Mouse (Mus musculus): ENCODE results near the gene Cdca7l. TPM values are rescaled to one million over a fixed set of nuclear protein-coding genes. Genes with fewer than 3 reads are reported as not detected.

Cdca7l gene
- polyA plus RNA-seq, 1 experiment from 2014 or later, result 20.2 TPM

DNA sequence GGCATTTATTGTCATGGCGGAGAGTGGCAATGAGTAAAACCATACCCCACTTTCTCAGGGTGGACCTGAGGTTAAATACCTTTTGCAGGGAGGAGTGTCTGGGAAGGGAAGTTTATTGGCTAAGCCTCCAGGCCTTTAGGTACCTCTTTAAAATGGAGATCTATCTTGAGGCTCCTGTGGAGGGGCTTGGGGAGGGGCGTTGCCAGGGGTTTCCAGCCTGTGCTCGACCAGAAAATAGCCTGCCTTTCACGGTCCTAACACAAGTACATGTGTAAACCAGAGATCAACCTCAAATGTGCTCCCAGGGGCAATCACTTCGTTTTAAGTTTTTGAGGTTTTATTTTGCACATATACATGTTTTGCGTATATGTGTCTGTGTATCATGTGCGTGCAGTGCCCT, 15.1 kb upstream of the Cdca7l start:
- Histone ChIP-seq H3K36me3 (ENCODE audit: inconsistent target) (no peaks in the 10 kb centered on the region), H3K27ac (no peak overlapping the region), H3K79me2 (ENCODE audit: inconsistent target) (no peaks in the 10 kb centered on the region), H3K4me3 (ENCODE audit: inconsistent target) (no peak overlapping the region)
- WGBS (ENCODE audit: missing documents), result 86% methylated on average over 7 of the region's 7 CpGs

DNA sequence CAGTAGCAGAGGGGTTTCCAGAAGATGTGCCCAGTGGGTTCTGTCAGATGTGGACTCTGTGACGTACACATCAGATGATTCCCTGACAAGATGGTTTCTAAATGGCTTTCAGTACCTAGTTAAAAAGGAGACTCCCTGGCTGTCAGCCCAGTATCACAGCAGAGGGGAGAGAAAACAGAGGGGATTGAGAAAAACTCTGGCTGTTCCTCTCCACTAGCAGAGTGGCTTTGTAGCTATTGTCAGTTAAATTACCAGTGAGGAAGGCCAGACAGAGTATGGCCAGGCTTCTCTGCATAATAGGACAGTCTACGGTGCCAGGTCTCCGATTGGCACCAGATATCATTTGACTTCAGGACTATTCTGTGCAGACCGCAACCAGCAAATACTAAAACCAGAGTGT, 8.8 kb upstream of the Cdca7l start:
- H3K27ac ChIP-seq, result no peak overlapping the region
- no peaks in the 10 kb centered on the region for H3K79me2 ChIP-seq (ENCODE audit: inconsistent target)
- WGBS (ENCODE audit: missing documents), result 95% methylated on average over 4 of the region's 4 CpGs
- no peaks in the 10 kb centered on the region for H3K36me3 ChIP-seq (ENCODE audit: inconsistent target)
- no peak overlapping the region for H3K4me3 ChIP-seq (ENCODE audit: inconsistent target)

DNA sequence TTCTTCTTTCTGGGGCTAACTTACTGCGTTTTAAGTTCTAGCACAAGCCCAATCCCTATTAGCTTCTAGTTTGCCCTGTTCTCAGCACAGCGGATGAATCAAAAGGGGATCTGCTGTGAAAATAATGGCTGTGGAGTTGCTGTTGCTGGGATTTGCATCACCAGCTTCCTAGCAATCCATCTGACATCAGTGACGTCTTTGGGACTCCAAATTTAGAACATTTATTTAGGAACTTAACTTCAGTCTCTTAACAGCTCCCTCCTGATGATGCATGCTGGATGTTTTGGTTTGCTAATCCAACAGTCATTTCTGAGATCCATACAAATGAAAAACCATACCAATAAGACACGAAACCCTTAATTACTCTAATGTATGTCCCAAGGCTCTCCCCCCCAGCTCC, 1.5 kb downstream of the Cdca7l start:
- Histone ChIP-seq H3K79me2 (ENCODE audit: inconsistent target) (no peaks in the 10 kb centered on the region), H3K4me3 (ENCODE audit: inconsistent target) (no peak overlapping the region), H3K27ac (no peak overlapping the region), H3K36me3 (ENCODE audit: inconsistent target) (no peaks in the 10 kb centered on the region)
- WGBS (ENCODE audit: missing documents), result 95% methylated on average over 4 of the region's 4 CpGs

DNA sequence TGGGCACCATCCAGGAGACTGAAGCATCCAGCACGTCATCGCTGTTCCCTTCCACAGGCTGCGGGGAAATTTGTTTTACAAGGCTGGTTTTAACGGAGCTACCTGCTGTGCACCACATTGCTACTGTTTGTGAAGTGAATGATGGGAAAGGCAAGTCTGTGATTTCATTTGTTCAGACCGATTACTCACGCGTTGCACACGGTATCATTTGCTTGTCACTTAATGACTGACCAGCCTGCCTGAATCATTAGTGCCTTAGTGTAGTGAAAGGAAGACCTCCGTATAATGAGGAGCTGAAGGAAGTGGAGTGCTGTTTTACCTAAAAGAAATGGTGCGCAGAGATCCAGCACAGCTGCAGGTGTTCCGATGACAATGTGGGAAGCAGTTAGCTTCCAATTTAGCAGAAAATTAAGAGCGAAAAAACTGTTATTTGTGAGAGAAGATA, 1.9 kb downstream of the Cdca7l start:
- WGBS (ENCODE audit: missing documents), result 96% methylated on average over 12 of the region's 12 CpGs
- Histone ChIP-seq H3K27ac (no peak overlapping the region), H3K79me2 (ENCODE audit: inconsistent target) (no peaks in the 10 kb centered on the region), H3K4me3 (ENCODE audit: inconsistent target) (no peak overlapping the region), H3K36me3 (ENCODE audit: inconsistent target) (no peaks in the 10 kb centered on the region)

DNA sequence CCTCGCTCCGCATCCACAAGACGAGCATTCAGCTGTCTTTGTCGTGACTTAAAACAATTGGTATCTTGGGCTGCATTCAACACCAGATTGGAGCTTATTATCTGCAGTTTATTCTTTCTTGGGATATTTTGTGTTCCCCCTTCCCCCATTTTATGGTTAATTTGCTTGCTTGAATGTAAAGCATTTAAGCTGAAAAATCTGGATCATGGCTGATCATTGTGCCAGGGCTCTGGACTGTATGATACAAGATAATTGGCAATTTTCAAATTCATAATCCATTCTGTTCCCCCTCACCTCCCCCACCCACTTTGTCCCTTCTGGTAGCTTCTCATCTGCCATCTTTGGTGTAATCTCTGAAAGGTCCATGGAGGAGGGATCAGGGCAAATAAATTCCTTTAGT, 2.4 kb downstream of the Cdca7l start:
- no peak overlapping the region for H3K27ac ChIP-seq
- WGBS (ENCODE audit: missing documents), result 93% methylated on average over 4 of the region's 4 CpGs
- no peaks in the 10 kb centered on the region for H3K79me2 ChIP-seq (ENCODE audit: inconsistent target)
- no peak overlapping the region for H3K4me3 ChIP-seq (ENCODE audit: inconsistent target)
- H3K36me3 ChIP-seq (ENCODE audit: inconsistent target), result no peaks in the 10 kb centered on the region

- 58% methylated on average over 10 of the region's 12 CpGs for whole genome bisulfite sequencing (ENCODE audit: missing documents)
- no peak overlapping the region for H3K4me3 ChIP-seq (ENCODE audit: inconsistent target)
- H3K27ac ChIP-seq, result no peak overlapping the region
- no peaks in the 10 kb centered on the region for H3K79me2 ChIP-seq (ENCODE audit: inconsistent target)
- no peaks in the 10 kb centered on the region for H3K36me3 ChIP-seq (ENCODE audit: inconsistent target)
These were observed 3.5 kb downstream of the Cdca7l start for GRCm38 (mm10) chr12:117807637-117808036.

- H3K4me3 ChIP-seq (ENCODE audit: inconsistent target), result no peak overlapping the region
- no peaks in the 10 kb centered on the region for H3K79me2 ChIP-seq (ENCODE audit: inconsistent target)
- H3K36me3 ChIP-seq (ENCODE audit: inconsistent target), result no peaks in the 10 kb centered on the region
- no peak overlapping the region for H3K27ac ChIP-seq
- WGBS (ENCODE audit: missing documents), result 82% methylated on average over 17 of the region's 17 CpGs
These were observed 4.6 kb downstream of the Cdca7l start for GRCm38 (mm10) chr12:117808355-117809326.

- H3K36me3 ChIP-seq (ENCODE audit: inconsistent target), result no peaks in the 10 kb centered on the region
- H3K79me2 ChIP-seq (ENCODE audit: inconsistent target), result no peaks in the 10 kb centered on the region
- H3K4me3 ChIP-seq (ENCODE audit: inconsistent target), result no peak overlapping the region
- no peak overlapping the region for H3K27ac ChIP-seq
- 88% methylated on average over 10 of the region's 10 CpGs for WGBS (ENCODE audit: missing documents)
These were observed 5.4 kb downstream of the Cdca7l start for GRCm38 (mm10) chr12:117809327-117810017.

- Histone ChIP-seq H3K4me3 (ENCODE audit: inconsistent target) (no peak overlapping the region), H3K79me2 (ENCODE audit: inconsistent target) (no peaks in the 10 kb centered on the region), H3K36me3 (ENCODE audit: inconsistent target) (no peaks in the 10 kb centered on the region), H3K27ac (no peak overlapping the region)
- WGBS (ENCODE audit: missing documents), result 6% methylated on average over 11 of the region's 11 CpGs
These were observed 6.0 kb downstream of the Cdca7l start for GRCm38 (mm10) chr12:117810074-117810473.

- Histone ChIP-seq H3K79me2 (ENCODE audit: inconsistent target) (no peaks in the 10 kb centered on the region), H3K4me3 (ENCODE audit: inconsistent target) (no peak overlapping the region), H3K27ac (no peak overlapping the region), H3K36me3 (ENCODE audit: inconsistent target) (no peaks in the 10 kb centered on the region)
- 70% methylated on average over 3 of the region's 4 CpGs for WGBS (ENCODE audit: missing documents)
These were observed 16.2 kb downstream of the Cdca7l start for GRCm38 (mm10) chr12:117820138-117820858.

GRCm38 (mm10) chr12:117820859-117821221, 16.8 kb downstream of the Cdca7l start:
- H3K36me3 ChIP-seq (ENCODE audit: inconsistent target), result no peaks in the 10 kb centered on the region
- no peak overlapping the region for H3K27ac ChIP-seq
- no peak overlapping the region for H3K4me3 ChIP-seq (ENCODE audit: inconsistent target)
- no peaks in the 10 kb centered on the region for H3K79me2 ChIP-seq (ENCODE audit: inconsistent target)

DNA sequence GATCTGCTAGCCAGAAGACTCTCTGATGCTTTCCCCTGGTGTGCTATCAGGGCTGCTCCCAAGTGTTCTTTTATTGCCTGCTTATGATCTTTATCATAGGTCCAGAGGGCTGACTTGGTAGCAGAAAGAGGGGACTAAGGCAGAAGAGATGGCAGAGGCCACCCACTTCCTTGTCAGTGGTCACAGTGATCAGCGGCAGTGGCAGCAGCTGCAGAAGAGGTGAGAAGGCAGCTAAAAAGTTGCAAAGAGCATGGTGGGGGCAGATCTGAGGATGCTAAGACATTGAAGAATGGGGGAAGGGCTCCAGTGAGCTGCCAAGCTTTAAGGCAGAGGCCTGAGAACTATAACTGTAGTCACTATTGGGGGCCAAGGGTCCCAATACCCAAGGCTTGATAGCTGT, 17.3 kb downstream of the Cdca7l start:
- Histone ChIP-seq H3K36me3 (ENCODE audit: inconsistent target) (no peaks in the 10 kb centered on the region), H3K27ac (no peak overlapping the region), H3K79me2 (ENCODE audit: inconsistent target) (no peaks in the 10 kb centered on the region), H3K4me3 (ENCODE audit: inconsistent target) (no peak overlapping the region)
- 56% methylated on average over 1 of the region's 1 CpGs for WGBS (ENCODE audit: missing documents)

DNA sequence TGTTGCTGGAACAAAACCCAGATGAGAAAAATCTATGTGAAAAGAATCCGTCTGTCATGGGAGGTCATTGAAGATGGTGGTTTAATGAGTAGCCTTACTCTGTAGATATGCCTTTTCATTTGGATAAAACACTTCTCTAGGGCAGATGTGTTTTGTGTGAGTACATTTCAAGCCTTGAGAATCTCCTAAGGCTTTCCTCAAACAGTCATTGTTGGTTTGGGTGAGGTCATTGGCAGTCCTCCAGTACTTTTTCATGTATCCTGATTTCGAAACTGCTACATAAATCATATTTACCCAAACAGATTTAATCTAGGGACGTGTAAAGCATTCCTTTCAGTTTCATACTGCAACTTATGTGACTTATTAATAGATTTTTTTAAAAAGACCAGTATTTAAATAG, 24.3 kb downstream of the Cdca7l start:
- WGBS (ENCODE audit: missing documents), result 19% methylated on average over 3 of the region's 3 CpGs
- Histone ChIP-seq H3K79me2 (ENCODE audit: inconsistent target) (no peaks in the 10 kb centered on the region), H3K4me3 (ENCODE audit: inconsistent target) (no peak overlapping the region), H3K36me3 (ENCODE audit: inconsistent target) (no peaks in the 10 kb centered on the region), H3K27ac (no peak overlapping the region)

DNA sequence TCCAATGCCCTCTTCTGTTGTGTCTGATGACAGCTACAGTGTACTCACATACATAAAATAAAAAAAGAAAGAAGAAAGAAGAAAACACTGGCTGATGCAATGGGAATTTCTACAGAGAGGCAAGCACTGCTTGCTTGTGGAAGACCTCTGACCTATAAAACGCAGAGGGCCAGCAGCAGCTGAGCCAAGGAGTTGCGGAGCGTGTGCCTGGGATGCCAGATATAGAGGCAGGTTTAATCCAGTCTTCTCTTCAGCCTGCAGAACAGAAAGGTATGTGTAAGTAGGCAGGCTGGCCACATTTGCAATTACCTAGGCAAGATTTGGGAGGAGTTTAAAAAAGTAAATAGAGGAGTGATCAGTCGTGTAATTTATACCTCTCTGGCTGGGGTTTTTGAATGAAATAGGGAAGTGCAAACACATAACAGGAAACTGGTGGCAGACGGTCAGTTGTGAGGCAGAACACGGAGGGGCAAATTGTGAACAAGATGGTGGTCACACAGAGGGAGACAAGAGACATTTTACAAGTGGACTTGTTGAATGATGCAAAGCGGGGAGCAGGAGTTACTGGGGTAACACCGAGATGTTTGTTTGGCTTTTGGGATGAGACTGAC, 27.4 kb downstream of the Cdca7l start:
- Histone ChIP-seq H3K79me2 (ENCODE audit: inconsistent target) (no peaks in the 10 kb centered on the region), H3K4me3 (ENCODE audit: inconsistent target) (no peak overlapping the region), H3K36me3 (ENCODE audit: inconsistent target) (no peaks in the 10 kb centered on the region), H3K27ac (no peak overlapping the region)
- WGBS (ENCODE audit: missing documents), result 57% methylated on average over 8 of the region's 8 CpGs

Data from macrophage (primary cell).